Mouse (Mus musculus) granulocyte monocyte progenitor cell, adult 5-6 weeks (primary cell): ENCODE measurements around the gene Ifi27. TPM values are rescaled to one million over a fixed set of nuclear protein-coding genes. Genes with fewer than 3 reads are reported as not detected.
"Not testable (repeated sequence)": the region's sequence is repeated elsewhere in the genome, so short reads cannot be mapped to it uniquely, and the experiment has no call there.

Experiments used
- ATAC-seq: replicated peaks from 2 replicates; pipeline ENCODE4 v1.8.0; 2016; ENCODE audit warnings: mild to moderate bottlenecking, moderate TSS enrichment, inconsistent platforms; ENCODE audit not compliant: poor library complexity, severe bottlenecking
- total RNA-seq, 2 experiments: library from RNA; stranded (forward) in 1 of 2; stranded (reverse) in 1 of 2; fragments of 200-712, 200-1000 nt in 1 of 2; fragments of >200 nt in 1 of 2; fragmentation: Nextera tagmentation in 1 of 2; gene quantifications; 2 replicates each; pipeline ENCODE4 v1.2.3; 2014 to 2017

Gene Ifi27
- total RNA-seq, 2 experiments from 2014 or later, result 53.0 to 57.2 TPM

- ATAC-seq, result no peak
Measured at GRCm38 (mm10) chr12:103445060-103445459, 11.0 kb downstream of the Ifi27 start.

- ATAC-seq, result no peak
Measured at GRCm38 (mm10) chr12:103453361-103453760, 19.4 kb downstream of the Ifi27 start.

- not testable (repeated sequence) for ATAC-seq
Measured at GRCm38 (mm10) chr12:103456727-103457126, 22.7 kb downstream of the Ifi27 start.

- no peak for ATAC-seq
Measured at GRCm38 (mm10) chr12:103457140-103457539, 23.1 kb downstream of the Ifi27 start, which contains the start of gene Ifi27l2b. TSS of gene Ifi27l2b (minus strand) at chr12:103457223.

GRCm38 (mm10) chr12:103474481-103474880, 40.5 kb downstream of the Ifi27 start:
- no peak for ATAC-seq

- ATAC-seq, result no peak
Measured at GRCm38 (mm10) chr12:103476779-103477389, 42.9 kb downstream of the Ifi27 start.

- no peak for ATAC-seq
Measured at GRCm38 (mm10) chr12:103477461-103478015, 43.5 kb downstream of the Ifi27 start.

- no peak for ATAC-seq
Measured at GRCm38 (mm10) chr12:103481671-103482070, 47.7 kb downstream of the Ifi27 start.

GRCm38 (mm10) chr12:103482781-103483180, 48.8 kb downstream of the Ifi27 start:
- no peak for ATAC-seq

- not testable (repeated sequence) for ATAC-seq
Measured at GRCm38 (mm10) chr12:103484200-103484972, 50.4 kb downstream of the Ifi27 start.

GRCm38 (mm10) chr12:103486726-103487125, 52.7 kb downstream of the Ifi27 start:
- no peak for ATAC-seq

- no peak for ATAC-seq
Measured at GRCm38 (mm10) chr12:103487276-103487675, 53.3 kb downstream of the Ifi27 start.

GRCm38 (mm10) chr12:103487750-103488149, 53.7 kb downstream of the Ifi27 start:
- ATAC-seq, result no peak

Other genes with a start within 250 kb of the Ifi27 start
- not detected in 2 replicates for gene Prima1, start 192.1 kb upstream of the Ifi27 start, total RNA-seq (2014; fragmentation: Nextera tagmentation)
- gene Prima1, start 192.1 kb upstream of the Ifi27 start, total RNA-seq (2017), result not detected in 2 replicates
- gene Fam181a, start 123.2 kb upstream of the Ifi27 start, total RNA-seq (2014; fragmentation: Nextera tagmentation), result not detected in 2 replicates
- not detected in 2 replicates for gene Fam181a, start 123.2 kb upstream of the Ifi27 start, total RNA-seq (2017)
- gene Asb2, start 78.2 kb upstream of the Ifi27 start, total RNA-seq (2014; fragmentation: Nextera tagmentation), result not detected in 2 replicates
- gene Asb2, start 78.2 kb upstream of the Ifi27 start, total RNA-seq (2017), result 0.41 TPM in 1 of 2 replicates, not detected in the other
- 0.56 and 0.66 TPM in 2 replicates for gene Otub2, start 45.5 kb upstream of the Ifi27 start, total RNA-seq (2014; fragmentation: Nextera tagmentation)
- 0.67 and 0.78 TPM in 2 replicates for gene Otub2, start 45.5 kb upstream of the Ifi27 start, total RNA-seq (2017)
- 1.3 and 5.6 TPM in 2 replicates for gene 9330161L09Rik, start 26.4 kb upstream of the Ifi27 start, total RNA-seq (2014; fragmentation: Nextera tagmentation)
- 0.31 and 0.52 TPM in 2 replicates for gene 9330161L09Rik, start 26.4 kb upstream of the Ifi27 start, total RNA-seq (2017)
- gene Ddx24, start 8.4 kb upstream of the Ifi27 start, total RNA-seq (2014; fragmentation: Nextera tagmentation), result 54.0 and 66.7 TPM in 2 replicates
- gene Ddx24, start 8.4 kb upstream of the Ifi27 start, total RNA-seq (2017), result 91.4 and 103 TPM in 2 replicates
- gene Ifi27l2a, start 9.5 kb downstream of the Ifi27 start, total RNA-seq (2014; fragmentation: Nextera tagmentation), result 1.3 and 8.9 TPM in 2 replicates
- gene Ifi27l2a, start 9.5 kb downstream of the Ifi27 start, total RNA-seq (2017), result 3.5 and 4.0 TPM in 2 replicates
- gene Ifi27l2b, start 23.0 kb downstream of the Ifi27 start, total RNA-seq (2014; fragmentation: Nextera tagmentation), result not detected in 2 replicates
- not detected in 2 replicates for gene Ifi27l2b, start 23.0 kb downstream of the Ifi27 start, total RNA-seq (2017)
- 0.43 TPM in 1 of 2 replicates, not detected in the other for gene Ppp4r4, start 98.1 kb downstream of the Ifi27 start, total RNA-seq (2014; fragmentation: Nextera tagmentation)
- 0.30 TPM in 1 of 2 replicates, not detected in the other for gene Ppp4r4, start 98.1 kb downstream of the Ifi27 start, total RNA-seq (2017)
- gene Serpina10, start 197.2 kb downstream of the Ifi27 start, total RNA-seq (2014; fragmentation: Nextera tagmentation), result not detected in 2 replicates
- gene Serpina10, start 197.2 kb downstream of the Ifi27 start, total RNA-seq (2017), result not detected in 2 replicates
- gene Serpina6, start 223.0 kb downstream of the Ifi27 start, total RNA-seq (2014; fragmentation: Nextera tagmentation), result not detected in 2 replicates
- gene Serpina6, start 223.0 kb downstream of the Ifi27 start, total RNA-seq (2017), result not detected in 2 replicates
- not detected in 2 replicates for gene Serpina16, start 241.9 kb downstream of the Ifi27 start, total RNA-seq (2014; fragmentation: Nextera tagmentation)
- gene Serpina16, start 241.9 kb downstream of the Ifi27 start, total RNA-seq (2017), result not detected in 2 replicates